Mouse (Mus musculus) lung, embryonic 16.5 days (tissue): Measurements from ENCODE around the gene Kng1. TPM values are rescaled to one million over a fixed set of nuclear protein-coding genes. Genes with fewer than 3 reads are reported as not detected.

Source experiments
- ATAC-seq: fragments of 200-750 bp; cut with Nextera tagmentation; 2 replicates; pipeline ENCODE4 v1.8.0; 2017; ENCODE audit warnings: low read depth, mild to moderate bottlenecking, moderate library complexity
- H3K27ac ChIP-seq: fragments of 300-500 bp; sonication (generic); 2 replicates; pipeline ENCODE4 v1.5.1; 2014; ENCODE audit warnings: mild to moderate bottlenecking, control low read depth, low read length
- H3K27me3 ChIP-seq: fragments of 300-500 bp; sonication (generic); 2 replicates; pipeline ENCODE4 v1.6.1; 2014; ENCODE audit warnings: low read depth, low read length, mixed read lengths; ENCODE audit not compliant: control insufficient read depth, insufficient read depth
- H3K36me3 ChIP-seq: fragments of 300-500 bp; sonication (generic); 2 replicates; pipeline ENCODE4 v1.6.1; 2014; ENCODE audit warnings: low read length; ENCODE audit not compliant: control insufficient read depth, insufficient read depth
- H3K4me1 ChIP-seq: fragments of 300-500 bp; sonication (generic); replicated peaks from 2 replicates; pipeline ENCODE4 v1.6.1; 2014; ENCODE audit warnings: low read length, mixed read lengths; ENCODE audit not compliant: control insufficient read depth, insufficient read depth
- H3K4me2 ChIP-seq: fragments of 300-500 bp; sonication (generic); 2 replicates; pipeline ENCODE4 v1.6.1; 2014; ENCODE audit warnings: low read depth, low read length, control low read depth
- H3K4me3 ChIP-seq: fragments of 300-500 bp; sonication (generic); 2 replicates; pipeline ENCODE4 v1.5.1; 2014; ENCODE audit warnings: mild to moderate bottlenecking, low read length, control low read depth
- H3K9ac ChIP-seq: fragments of 300-500 bp; sonication (generic); 2 replicates; pipeline ENCODE4 v1.6.1; 2014; ENCODE audit warnings: low read length, control low read depth
- H3K9me3 ChIP-seq: fragments of 300-500 bp; sonication (generic); 2 replicates; pipeline ENCODE4 v1.6.1; 2016; ENCODE audit warnings: low read length; ENCODE audit not compliant: control insufficient read depth
- WGBS: fragments of 180-500 bp; shearing (Covaris S2); extraction: QIAGEN DNeasy Blood & Tissue Kit; methylation state at CpG from one replicate; pipeline ENCODE4 v1.1.7; 2014; 5-methylcytosine and 5-hydroxymethylcytosine counted together
- polyA plus RNA-seq: library from polyadenylated mRNA; unstranded; fragments of >200 nt; fragmentation: Nextera tagmentation; extraction: Ambion mirVana; gene quantifications from 2 replicates; pipeline ENCODE4 v1.2.1, GENCODE M21; 2015

Kng1 gene
- polyA plus RNA-seq, 1 experiment from 2014 or later, result 1.2 TPM

- Histone ChIP-seq H3K36me3 (no peaks in the 10 kb centered on the region), H3K9ac (peak overlapping the region; percentile 65), H3K27ac (no peak overlapping the region), H3K27me3 (no peaks in the 10 kb centered on the region), H3K4me2 (peak overlapping the region; percentile 64), H3K4me3 (peak overlapping the region; percentile 44), H3K4me1 (peaks cover 11% of the 10 kb centered on the region; the same call in 1 of the 2 replicates), H3K9me3 (no peaks in the 10 kb centered on the region)
- ATAC-seq, result peak; percentile 73
- WGBS, result 2% methylated on average over 9 of the region's 9 CpGs
Measured at GRCm38 (mm10) chr16:23100099-23100575, 42.5 kb downstream of the Kng1 start.

GRCm38 (mm10) chr16:23100613-23101012 is 42.9 kb downstream of the Kng1 start:
- ATAC-seq, result peak; percentile 18
- Histone ChIP-seq H3K27ac (no peak overlapping the region), H3K4me2 (peak overlapping the region; percentile 64), H3K4me1 (peaks cover 11% of the 10 kb centered on the region; the same call in 1 of the 2 replicates), H3K27me3 (no peaks in the 10 kb centered on the region), H3K9ac (peak overlapping the region; percentile 65), H3K9me3 (no peaks in the 10 kb centered on the region), H3K4me3 (peak overlapping the region; percentile 44), H3K36me3 (no peaks in the 10 kb centered on the region)
- 15% methylated on average over 10 of the region's 10 CpGs for WGBS

GRCm38 (mm10) chr16:23102340-23103037 is 44.8 kb downstream of the Kng1 start:
- H3K36me3 ChIP-seq, result no peaks in the 10 kb centered on the region
- H3K27ac ChIP-seq, result no peak overlapping the region
- H3K4me3 ChIP-seq, result peak overlapping the region; percentile 43
- no peak for ATAC-seq
- no peaks in the 10 kb centered on the region for H3K9me3 ChIP-seq
- H3K27me3 ChIP-seq, result no peaks in the 10 kb centered on the region
- 8% methylated on average over 15 of the region's 15 CpGs for WGBS
- H3K4me1 ChIP-seq, result peaks cover 11% of the 10 kb centered on the region; the same call in 1 of the 2 replicates
- peak overlapping the region; percentile 61 for H3K4me2 ChIP-seq
- peak overlapping the region; percentile 61 for H3K9ac ChIP-seq

- H3K27ac ChIP-seq, result no peak overlapping the region
- WGBS, result 31% methylated on average over 17 of the region's 17 CpGs
- H3K4me1 ChIP-seq, result peaks cover 11% of the 10 kb centered on the region; the same call in 1 of the 2 replicates
- peak overlapping the region; percentile 43 for H3K4me3 ChIP-seq
- no peaks in the 10 kb centered on the region for H3K9me3 ChIP-seq
- ATAC-seq, result no peak
- peak overlapping the region; percentile 61 for H3K9ac ChIP-seq
- H3K4me2 ChIP-seq, result peak overlapping the region; percentile 61
- no peaks in the 10 kb centered on the region for H3K36me3 ChIP-seq
- H3K27me3 ChIP-seq, result no peaks in the 10 kb centered on the region
Measured at GRCm38 (mm10) chr16:23103038-23103745, 45.5 kb downstream of the Kng1 start.

GRCm38 (mm10) chr16:23103841-23104240 is 46.2 kb downstream of the Kng1 start:
- ATAC-seq, result no peak
- WGBS, result 51% methylated on average over 2 of the region's 2 CpGs
- H3K9me3 ChIP-seq, result no peaks in the 10 kb centered on the region

GRCm38 (mm10) chr16:23106121-23106520 is 48.5 kb downstream of the Kng1 start:
- Histone ChIP-seq H3K27ac (no peak overlapping the region), H3K4me2 (no peak overlapping the region), H3K9ac (no peak overlapping the region), H3K4me1 (peaks cover 13% of the 10 kb centered on the region), H3K27me3 (no peaks in the 10 kb centered on the region), H3K36me3 (peaks cover 19% of the 10 kb centered on the region), H3K4me3 (no peak overlapping the region), H3K9me3 (no peaks in the 10 kb centered on the region)
- ATAC-seq, result no peak
- WGBS, result 58% methylated on average over 7 of the region's 7 CpGs

More at GRCm38 (mm10) chr16:23103841-23104240, 46.2 kb downstream of the Kng1 start:
- Histone ChIP-seq H3K27me3 (no peaks in the 10 kb centered on the region), H3K4me1 (peaks cover 11% of the 10 kb centered on the region; the same call in 1 of the 2 replicates), H3K4me2 (no peak overlapping the region), H3K9ac (no peak overlapping the region), H3K27ac (no peak overlapping the region), H3K36me3 (peaks cover 2% of the 10 kb centered on the region), H3K4me3 (no peak overlapping the region)

- peaks cover 31% of the 10 kb centered on the region for H3K36me3 ChIP-seq
- peaks cover 16% of the 10 kb centered on the region for H3K4me1 ChIP-seq
- ATAC-seq, result peak; percentile 93
- H3K4me3 ChIP-seq, result peak within 1 kb of the TSS; percentile 77
- peak within 1 kb of the TSS; percentile 96 for H3K9ac ChIP-seq
- no peaks in the 10 kb centered on the region for H3K9me3 ChIP-seq
- no peaks in the 10 kb centered on the region for H3K27me3 ChIP-seq
- under 1% methylated on average over 71 of the region's 71 CpGs for WGBS
- peak within 1 kb of the TSS; percentile 96 for H3K27ac ChIP-seq
- peak within 1 kb of the TSS; percentile 90 for H3K4me2 ChIP-seq
Measured at GRCm38 (mm10) chr16:23107231-23107942, 49.7 kb downstream of the Kng1 start, which contains the start of gene Eif4a2. TSS of gene Eif4a2 (plus strand) at chr16:23107444.

- Histone ChIP-seq H3K9ac (peak overlapping the region; percentile 96), H3K36me3 (peaks cover 37% of the 10 kb centered on the region), H3K4me3 (peak overlapping the region; percentile 77), H3K4me1 (peaks cover 20% of the 10 kb centered on the region), H3K27me3 (no peaks in the 10 kb centered on the region), H3K9me3 (no peaks in the 10 kb centered on the region), H3K4me2 (peak overlapping the region; percentile 90), H3K27ac (peak overlapping the region; percentile 96)
- WGBS, result under 1% methylated on average over 52 of the region's 52 CpGs
- peak; percentile 87 for ATAC-seq
Measured at GRCm38 (mm10) chr16:23107946-23108759, 50.5 kb downstream of the Kng1 start.
